Mouse (Mus musculus): Measurements from ENCODE around the gene Atg7.

DNA sequence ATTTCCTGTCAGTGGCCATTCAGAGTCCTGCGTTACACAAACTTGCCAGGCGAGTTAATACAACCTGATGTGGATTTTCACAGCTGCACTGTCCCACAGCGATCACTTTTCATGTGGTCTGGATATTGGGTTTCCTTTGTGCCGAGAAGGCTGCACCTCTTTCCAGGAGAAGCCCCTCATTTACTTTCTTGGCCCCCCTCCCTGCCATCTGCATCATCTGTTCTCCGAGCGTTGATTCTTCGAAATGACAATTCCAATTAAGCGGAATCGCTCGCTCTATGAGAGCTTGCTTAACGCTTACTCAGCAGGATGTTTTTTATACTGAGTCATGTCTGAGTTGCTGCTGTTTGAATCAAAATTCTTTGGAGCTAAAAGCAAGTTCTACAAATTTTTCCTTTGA, 83.8 kb downstream of the Atg7 start:
- TF ChIP-seq POLR2A (IDR thresholded peaks at IDR 0.05; ENCODE audit: borderline replicate concordance, control insufficient read depth, low read depth, low read length) = no peak
- no peak for TF ChIP-seq CTCF (IDR thresholded peaks at IDR 0.05; ENCODE audit: control insufficient read depth, insufficient read depth, low read length)
